Mouse (Mus musculus): ENCODE measurements around the gene Wwc2. TPM values are rescaled to one million over a fixed set of nuclear protein-coding genes. Genes with fewer than 3 reads are reported as not detected.
A peak's percentile ranks its signal among the peaks of the same experiment; 100 is the strongest.

Gene Wwc2
- polyA plus RNA-seq, 1 experiment = 7.7 TPM

GRCm38 (mm10) chr8:47989211-47989610, 1.5 kb downstream of the Wwc2 start:
- H3K36me3 ChIP-seq (ENCODE audit: control insufficient read depth, insufficient read depth) = no peaks in the 10 kb centered on the region
- H3K4me2 ChIP-seq (ENCODE audit: low read depth) = peak overlapping the region; percentile 81
- peak overlapping the region; percentile 85 for H3ac ChIP-seq (ENCODE audit: control insufficient read depth, insufficient read length)
- H3K27me3 ChIP-seq (ENCODE audit: control insufficient read depth, insufficient read depth, insufficient read length) = no peaks in the 10 kb centered on the region
- H3K79me2 ChIP-seq (ENCODE audit: control insufficient read depth, insufficient read depth) = peaks cover 56% of the 10 kb centered on the region
- no peak for TF ChIP-seq SRF (IDR thresholded peaks at IDR 0.05; ENCODE audit: control insufficient read depth, insufficient read length, low read depth)
- no peak for TF ChIP-seq USF1 (IDR thresholded peaks at IDR 0.05; ENCODE audit: low read depth)
- TF ChIP-seq POLR2AphosphoS2 (IDR thresholded peaks at IDR 0.05; ENCODE audit: insufficient read length, low read depth) = no peak
- no peak for TF ChIP-seq MAX (IDR thresholded peaks at IDR 0.05; ENCODE audit: low read depth)
- no peak for TF ChIP-seq POLR2A (IDR thresholded peaks at IDR 0.05; ENCODE audit: insufficient read length, low read depth)
- no peak for TF ChIP-seq CEBPB (IDR thresholded peaks at IDR 0.05; ENCODE audit: insufficient read depth, poor library complexity, severe bottlenecking)
- no peak for TF ChIP-seq E2F4 (IDR thresholded peaks at IDR 0.05; ENCODE audit: insufficient read depth)
- no peak for TF ChIP-seq TCF12 (IDR thresholded peaks at IDR 0.05; ENCODE audit: insufficient read depth, poor library complexity, severe bottlenecking)
- TF ChIP-seq MYOG (IDR thresholded peaks at IDR 0.05; ENCODE audit: control insufficient read depth in 1 of 3, insufficient read depth in 1 of 3, insufficient read length in 2 of 3, low read depth in 2 of 3) = no peak
- peak overlapping the region; percentile 75 for H3K4me3 ChIP-seq

- TF ChIP-seq MYOD1 (IDR thresholded peaks at IDR 0.05; ENCODE audit: control insufficient read depth in 1 of 3, insufficient read length in 2 of 3, low read depth in 2 of 3) (no peak), TCF12 (IDR thresholded peaks at IDR 0.05; ENCODE audit: insufficient read depth, poor library complexity, severe bottlenecking) (no peak), MAX (IDR thresholded peaks at IDR 0.05; ENCODE audit: low read depth) (no peak), POLR2A (IDR thresholded peaks at IDR 0.05; ENCODE audit: insufficient read length, low read depth) (no peak), E2F4 (IDR thresholded peaks at IDR 0.05; ENCODE audit: insufficient read depth) (no peak), CEBPB (IDR thresholded peaks at IDR 0.05; ENCODE audit: insufficient read depth, poor library complexity, severe bottlenecking) (no peak), SRF (IDR thresholded peaks at IDR 0.05; ENCODE audit: control insufficient read depth, insufficient read length, low read depth) (no peak), TCF3 (IDR thresholded peaks at IDR 0.05; ENCODE audit: insufficient read length, low read depth) (no peak), POLR2AphosphoS2 (IDR thresholded peaks at IDR 0.05; ENCODE audit: insufficient read length, low read depth) (no peak), MYOG (IDR thresholded peaks at IDR 0.05; ENCODE audit: control insufficient read depth in 1 of 3, insufficient read depth in 1 of 3, insufficient read length in 2 of 3, low read depth in 2 of 3) (no peak), REST (IDR thresholded peaks at IDR 0.05; ENCODE audit: insufficient read depth, insufficient read length) (no peak), USF1 (IDR thresholded peaks at IDR 0.05; ENCODE audit: low read depth) (no peak)
- no peak overlapping the region for H3ac ChIP-seq (ENCODE audit: control insufficient read depth, insufficient read length)
- H3K4me3 ChIP-seq = peak overlapping the region; percentile 75
These were observed 2.6 kb downstream of the Wwc2 start for GRCm38 (mm10) chr8:47988111-47988510.

GRCm38 (mm10) chr8:47985644-47986043, 5.1 kb downstream of the Wwc2 start:
- Histone ChIP-seq H3K36me3 (ENCODE audit: control insufficient read depth, insufficient read depth) (no peaks in the 10 kb centered on the region), H3K4me3 (no peak overlapping the region), H3K27me3 (ENCODE audit: control insufficient read depth, insufficient read depth, insufficient read length) (no peaks in the 10 kb centered on the region), H3K79me2 (ENCODE audit: control insufficient read depth, insufficient read depth) (peaks cover 90% of the 10 kb centered on the region), H3K4me2 (ENCODE audit: low read depth) (no peak overlapping the region), H3ac (ENCODE audit: control insufficient read depth, insufficient read length) (no peak overlapping the region)
- TF ChIP-seq MYOD1 (IDR thresholded peaks at IDR 0.05; ENCODE audit: control insufficient read depth in 1 of 3, insufficient read length in 2 of 3, low read depth in 2 of 3) = peak in 1 of 3 experiments; percentile 4
- no peak for TF ChIP-seq CEBPB (IDR thresholded peaks at IDR 0.05; ENCODE audit: insufficient read depth, poor library complexity, severe bottlenecking)
- no peak for TF ChIP-seq REST (IDR thresholded peaks at IDR 0.05; ENCODE audit: insufficient read depth, insufficient read length)

More at GRCm38 (mm10) chr8:47988111-47988510, 2.6 kb downstream of the Wwc2 start:
- peaks cover 67% of the 10 kb centered on the region for H3K79me2 ChIP-seq (ENCODE audit: control insufficient read depth, insufficient read depth)
- no peaks in the 10 kb centered on the region for H3K36me3 ChIP-seq (ENCODE audit: control insufficient read depth, insufficient read depth)
- no peaks in the 10 kb centered on the region for H3K27me3 ChIP-seq (ENCODE audit: control insufficient read depth, insufficient read depth, insufficient read length)
- no peak overlapping the region for H3K4me2 ChIP-seq (ENCODE audit: low read depth)

DNA sequence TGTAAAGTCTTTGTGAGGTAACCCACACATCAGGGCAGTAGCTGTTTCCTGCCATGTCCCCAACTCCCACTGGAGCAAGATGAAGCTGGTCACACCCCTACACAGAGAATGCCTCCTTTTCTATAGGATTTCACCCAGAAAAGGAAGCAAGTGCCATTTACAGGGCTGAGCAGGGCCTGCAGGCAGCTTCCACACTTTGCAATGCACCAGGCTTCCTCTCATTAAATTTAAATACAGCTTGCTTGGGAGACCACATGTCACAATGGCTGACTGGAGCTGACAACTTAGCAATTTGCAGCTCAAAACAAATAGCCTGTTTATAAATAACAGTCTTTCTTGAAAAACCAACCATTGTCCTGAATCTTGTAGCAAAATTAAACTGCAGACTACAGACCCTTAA, 5.5 kb downstream of the Wwc2 start:
- TF ChIP-seq USF1 (IDR thresholded peaks at IDR 0.05; ENCODE audit: low read depth) (no peak), TCF12 (IDR thresholded peaks at IDR 0.05; ENCODE audit: insufficient read depth, poor library complexity, severe bottlenecking) (no peak), POLR2A (IDR thresholded peaks at IDR 0.05; ENCODE audit: insufficient read length, low read depth) (no peak), MAX (IDR thresholded peaks at IDR 0.05; ENCODE audit: low read depth) (no peak)
- Histone ChIP-seq H3K4me3 (no peak overlapping the region), H3K36me3 (ENCODE audit: control insufficient read depth, insufficient read depth) (no peaks in the 10 kb centered on the region), H3K27me3 (ENCODE audit: control insufficient read depth, insufficient read depth, insufficient read length) (no peaks in the 10 kb centered on the region), H3K4me2 (ENCODE audit: low read depth) (no peak overlapping the region), H3ac (ENCODE audit: control insufficient read depth, insufficient read length) (no peak overlapping the region), H3K79me2 (ENCODE audit: control insufficient read depth, insufficient read depth) (peaks cover 94% of the 10 kb centered on the region)

GRCm38 (mm10) chr8:47981075-47981474, 9.6 kb downstream of the Wwc2 start:
- Histone ChIP-seq H3K4me3 (no peak overlapping the region), H3K36me3 (ENCODE audit: control insufficient read depth, insufficient read depth) (no peaks in the 10 kb centered on the region), H3K4me2 (ENCODE audit: low read depth) (no peak overlapping the region), H3K79me2 (ENCODE audit: control insufficient read depth, insufficient read depth) (peaks cover 94% of the 10 kb centered on the region), H3ac (ENCODE audit: control insufficient read depth, insufficient read length) (no peak overlapping the region), H3K27me3 (ENCODE audit: control insufficient read depth, insufficient read depth, insufficient read length) (no peaks in the 10 kb centered on the region)
- TF ChIP-seq MAX (IDR thresholded peaks at IDR 0.05; ENCODE audit: low read depth) (no peak), USF1 (IDR thresholded peaks at IDR 0.05; ENCODE audit: low read depth) (no peak), SRF (IDR thresholded peaks at IDR 0.05; ENCODE audit: control insufficient read depth, insufficient read length, low read depth) (no peak), TCF3 (IDR thresholded peaks at IDR 0.05; ENCODE audit: insufficient read length, low read depth) (no peak), CEBPB (IDR thresholded peaks at IDR 0.05; ENCODE audit: insufficient read depth, poor library complexity, severe bottlenecking) (no peak), REST (IDR thresholded peaks at IDR 0.05; ENCODE audit: insufficient read depth, insufficient read length) (no peak), TCF12 (IDR thresholded peaks at IDR 0.05; ENCODE audit: insufficient read depth, poor library complexity, severe bottlenecking) (no peak)

All from myocyte (in vitro differentiated cells).